Mouse (Mus musculus): ENCODE results near the gene Prune2. TPM values are rescaled to one million over a fixed set of nuclear protein-coding genes. Genes with fewer than 3 reads are reported as not detected.
"Not testable (repeated sequence)": the region's sequence is repeated elsewhere in the genome, so short reads cannot be mapped to it uniquely, and the experiment has no call there.

Gene Prune2
- polyA plus RNA-seq, 1 experiment from 2014 or later = 0.67 TPM

GRCm38 (mm10) chr19:17168186-17168585 is 212.3 kb downstream of the Prune2 start:
- no peak overlapping the region for H3K27ac ChIP-seq (ENCODE audit: low read depth)
- TF ChIP-seq CTCF (IDR thresholded peaks at IDR 0.05; ENCODE audit: low read depth) = no peak
- no peak for TF ChIP-seq EP300 (IDR thresholded peaks at IDR 0.05; ENCODE audit: low read depth)
- no peak overlapping the region for H3K4me2 ChIP-seq (ENCODE audit: low read depth, low read length)
- 79% methylated on average over 9 of the region's 9 CpGs for WGBS (ENCODE audit: insufficient replicate concordance)
- ATAC-seq = no peak
- no peaks in the 10 kb centered on the region for H3K36me3 ChIP-seq (replicated peaks; ENCODE audit: insufficient read depth, low read length)
- no peaks in the 10 kb centered on the region for H3K9me3 ChIP-seq (ENCODE audit: low read length)
- no peak overlapping the region for H3K4me3 ChIP-seq (ENCODE audit: low read depth, low read length)
- H3K9ac ChIP-seq (replicated peaks) = no peak overlapping the region
- H3K4me1 ChIP-seq (ENCODE audit: insufficient read depth) = 0 out of 2 replicates have a peak, but pooled peaks cover 5% of the 10 kb centered on the region
- H3K27me3 ChIP-seq (ENCODE audit: insufficient read depth, low read length) = no peaks in the 10 kb centered on the region
- no peak for DNase-seq

- Histone ChIP-seq H3K27me3 (ENCODE audit: insufficient read depth, low read length) (no peaks in the 10 kb centered on the region), H3K4me1 (ENCODE audit: insufficient read depth) (no peaks in the 10 kb centered on the region), H3K9ac (replicated peaks) (no peak overlapping the region), H3K27ac (ENCODE audit: low read depth) (no peak overlapping the region), H3K4me3 (ENCODE audit: low read depth, low read length) (no peak overlapping the region), H3K4me2 (ENCODE audit: low read depth, low read length) (no peak overlapping the region), H3K9me3 (ENCODE audit: low read length) (no peaks in the 10 kb centered on the region), H3K36me3 (replicated peaks; ENCODE audit: insufficient read depth, low read length) (no peaks in the 10 kb centered on the region)
- ATAC-seq (no peak), DNase-seq (no peak)
- no peak for TF ChIP-seq EP300 (IDR thresholded peaks at IDR 0.05; ENCODE audit: low read depth)
- no peak for TF ChIP-seq CTCF (IDR thresholded peaks at IDR 0.05; ENCODE audit: low read depth)
- 61% methylated on average over 10 of the region's 10 CpGs for WGBS (ENCODE audit: insufficient replicate concordance)
These were observed 213.8 kb downstream of the Prune2 start for GRCm38 (mm10) chr19:17169746-17170145.

GRCm38 (mm10) chr19:17174501-17174900 is 218.6 kb downstream of the Prune2 start:
- not testable (repeated sequence) for H3K27ac ChIP-seq (ENCODE audit: low read depth); H3K27me3 ChIP-seq (ENCODE audit: insufficient read depth, low read length); H3K9ac ChIP-seq (replicated peaks); ATAC-seq; H3K9me3 ChIP-seq (ENCODE audit: low read length); DNase-seq; H3K4me2 ChIP-seq (ENCODE audit: low read depth, low read length); H3K36me3 ChIP-seq (replicated peaks; ENCODE audit: insufficient read depth, low read length); H3K4me3 ChIP-seq (ENCODE audit: low read depth, low read length); H3K4me1 ChIP-seq (ENCODE audit: insufficient read depth)
- 83% methylated on average over 2 of the region's 2 CpGs for whole genome bisulfite sequencing (ENCODE audit: insufficient replicate concordance)

GRCm38 (mm10) chr19:17180506-17180905 is 224.6 kb downstream of the Prune2 start:
- Histone ChIP-seq H3K9ac (replicated peaks) (no peak overlapping the region), H3K4me3 (ENCODE audit: low read depth, low read length) (no peak overlapping the region), H3K27ac (ENCODE audit: low read depth) (no peak overlapping the region), H3K27me3 (ENCODE audit: insufficient read depth, low read length) (no peaks in the 10 kb centered on the region), H3K4me2 (ENCODE audit: low read depth, low read length) (no peak overlapping the region), H3K36me3 (replicated peaks; ENCODE audit: insufficient read depth, low read length) (no peaks in the 10 kb centered on the region), H3K9me3 (ENCODE audit: low read length) (no peaks in the 10 kb centered on the region), H3K4me1 (ENCODE audit: insufficient read depth) (no peaks in the 10 kb centered on the region)
- WGBS (ENCODE audit: insufficient replicate concordance) = 51% methylated on average over 4 of the region's 4 CpGs
- ATAC-seq (no peak), DNase-seq (no peak)
- no peak for TF ChIP-seq EP300 (IDR thresholded peaks at IDR 0.05; ENCODE audit: low read depth)
- TF ChIP-seq CTCF (IDR thresholded peaks at IDR 0.05; ENCODE audit: low read depth) = no peak

- H3K9ac ChIP-seq (replicated peaks) = no peak overlapping the region
- no peak overlapping the region for H3K27ac ChIP-seq (ENCODE audit: low read depth)
- DNase-seq (no peak), ATAC-seq (no peak)
- WGBS (ENCODE audit: insufficient replicate concordance) = 65% methylated on average over 5 of the region's 5 CpGs
- no peak for TF ChIP-seq CTCF (IDR thresholded peaks at IDR 0.05; ENCODE audit: low read depth)
- no peak for TF ChIP-seq EP300 (IDR thresholded peaks at IDR 0.05; ENCODE audit: low read depth)
- no peaks in the 10 kb centered on the region for H3K27me3 ChIP-seq (ENCODE audit: insufficient read depth, low read length)
- H3K4me1 ChIP-seq (ENCODE audit: insufficient read depth) = no peaks in the 10 kb centered on the region
- H3K4me3 ChIP-seq (ENCODE audit: low read depth, low read length) = no peak overlapping the region
- no peak overlapping the region for H3K4me2 ChIP-seq (ENCODE audit: low read depth, low read length)
- no peaks in the 10 kb centered on the region for H3K9me3 ChIP-seq (ENCODE audit: low read length)
- H3K36me3 ChIP-seq (replicated peaks; ENCODE audit: insufficient read depth, low read length) = no peaks in the 10 kb centered on the region
These were observed 238.8 kb downstream of the Prune2 start for GRCm38 (mm10) chr19:17194730-17195129.

- Histone ChIP-seq H3K4me2 (ENCODE audit: low read depth, low read length) (no peak overlapping the region), H3K4me3 (ENCODE audit: low read depth, low read length) (no peak overlapping the region), H3K9ac (replicated peaks) (no peak overlapping the region), H3K27ac (ENCODE audit: low read depth) (no peak overlapping the region), H3K36me3 (replicated peaks; ENCODE audit: insufficient read depth, low read length) (no peaks in the 10 kb centered on the region), H3K9me3 (ENCODE audit: low read length) (no peaks in the 10 kb centered on the region), H3K4me1 (ENCODE audit: insufficient read depth) (no peaks in the 10 kb centered on the region), H3K27me3 (ENCODE audit: insufficient read depth, low read length) (no peaks in the 10 kb centered on the region)
- DNase-seq = no peak
- ATAC-seq = no peak
- no peak for TF ChIP-seq CTCF (IDR thresholded peaks at IDR 0.05; ENCODE audit: low read depth)
- TF ChIP-seq EP300 (IDR thresholded peaks at IDR 0.05; ENCODE audit: low read depth) = no peak
- 41% methylated on average over 8 of the region's 8 CpGs for WGBS (ENCODE audit: insufficient replicate concordance)
These were observed 243.1 kb downstream of the Prune2 start for GRCm38 (mm10) chr19:17199059-17199458.

- no peaks in the 10 kb centered on the region for H3K36me3 ChIP-seq (replicated peaks; ENCODE audit: insufficient read depth, low read length)
- 80% methylated on average over 7 of the region's 7 CpGs for WGBS (ENCODE audit: insufficient replicate concordance)
- TF ChIP-seq CTCF (IDR thresholded peaks at IDR 0.05; ENCODE audit: low read depth) (no peak), EP300 (IDR thresholded peaks at IDR 0.05; ENCODE audit: low read depth) (no peak)
- H3K27ac ChIP-seq (ENCODE audit: low read depth) = no peak overlapping the region
- H3K4me3 ChIP-seq (ENCODE audit: low read depth, low read length) = no peak overlapping the region
- no peak for DNase-seq
- H3K27me3 ChIP-seq (ENCODE audit: insufficient read depth, low read length) = no peaks in the 10 kb centered on the region
- no peak overlapping the region for H3K4me2 ChIP-seq (ENCODE audit: low read depth, low read length)
- H3K9me3 ChIP-seq (ENCODE audit: low read length) = no peaks in the 10 kb centered on the region
- no peak for ATAC-seq
- no peak overlapping the region for H3K9ac ChIP-seq (replicated peaks)
- no peaks in the 10 kb centered on the region for H3K4me1 ChIP-seq (ENCODE audit: insufficient read depth)
These were observed 251.2 kb downstream of the Prune2 start for GRCm38 (mm10) chr19:17207141-17207540.

Data from liver, postnatal 0 days (tissue).